8 mouse cellular contexts compared by ENCODE assay signal in the genomic region with DNA sequence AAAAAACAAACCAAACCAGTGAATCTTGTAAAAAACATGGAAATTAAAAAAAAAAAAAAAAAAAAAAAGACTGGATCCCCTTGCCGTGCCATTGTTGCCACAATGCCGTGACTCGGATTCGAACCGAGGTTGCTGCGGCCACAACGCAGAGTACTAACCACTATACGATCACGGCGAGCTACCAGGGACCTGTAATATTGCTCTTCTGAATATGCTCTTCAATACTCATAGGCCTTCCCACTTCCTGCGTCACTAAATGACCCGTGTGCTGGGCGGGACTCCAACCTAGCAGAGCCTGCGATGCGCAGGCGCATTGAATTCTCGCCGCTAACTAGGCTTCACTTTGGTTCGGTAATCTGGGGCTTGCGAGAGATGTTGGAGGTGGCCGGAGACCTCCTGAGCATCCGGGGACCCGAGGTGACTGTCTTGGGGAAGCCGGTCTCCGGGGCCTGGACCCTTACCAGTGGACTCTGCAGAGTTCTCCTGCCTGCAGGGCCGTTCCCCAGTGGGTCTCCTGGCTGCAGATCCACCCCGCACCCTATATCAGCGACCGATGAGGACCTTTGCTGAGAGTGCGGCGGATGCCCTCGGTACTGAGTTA. TPM values are rescaled to one million over a fixed set of nuclear protein-coding genes. Genes with fewer than 3 reads are reported as not detected.
DNase-seq lines count a peak whose midpoint lies in the region; ATAC-seq and TF ChIP-seq lines count a peak whose summit lies in the region.

No protein-coding gene starts in this region.

- no peaks in the 10 kb centered on the region for H3K9me3 ChIP-seq in ES-E14 (ENCODE audit: control insufficient read depth, insufficient read depth, low read depth, low read length)
- H3K9me3 ChIP-seq in forebrain, embryonic 16.5 days (ENCODE audit: control insufficient read depth, low read length): no peaks in the 10 kb centered on the region
- H3K9me3 ChIP-seq in lung, embryonic 15.5 days: no peaks in the 10 kb centered on the region

- H3K4me1 ChIP-seq in ES-E14 (ENCODE audit: control insufficient read depth in 2 of 2, insufficient read depth in 2 of 2, low read length in 2 of 2, poor library complexity in 1 of 2): peaks cover 7 to 13% of the 10 kb centered on the region in 2 experiments; a peak in 3 of 4 replicates
- peaks cover 9% of the 10 kb centered on the region for H3K4me1 ChIP-seq in forebrain, embryonic 16.5 days (replicated peaks; ENCODE audit: control insufficient read depth, insufficient read depth, low read length)
- peaks cover 9% of the 10 kb centered on the region; the same call in 1 of the 2 replicates for H3K4me1 ChIP-seq in lung, embryonic 15.5 days

- peak overlapping the region; percentile 70 for H3K9ac ChIP-seq in ES-E14 (ENCODE audit: insufficient read depth, low read depth, low read length, poor library complexity, severe bottlenecking)
- H3K9ac ChIP-seq in forebrain, embryonic 16.5 days (replicated peaks; ENCODE audit: low read depth, low read length): peak overlapping the region; percentile 89
- peak overlapping the region; percentile 66 for H3K9ac ChIP-seq in lung, embryonic 15.5 days

- peak overlapping the region; percentile 89 for H3K4me2 ChIP-seq in forebrain, embryonic 16.5 days (ENCODE audit: low read length)
- peak overlapping the region; percentile 95 for H3K4me2 ChIP-seq in lung, embryonic 15.5 days

- H3K36me3 ChIP-seq in ES-E14 (ENCODE audit: control insufficient read depth, insufficient read depth, low read length, poor library complexity, severe bottlenecking): no peaks in the 10 kb centered on the region
- H3K36me3 ChIP-seq in forebrain, embryonic 16.5 days (ENCODE audit: control insufficient read depth, insufficient read depth): no peaks in the 10 kb centered on the region
- H3K36me3 ChIP-seq in lung, embryonic 15.5 days: no peaks in the 10 kb centered on the region

- peak overlapping the region; percentile 69 to 74 for H3K4me3 ChIP-seq in ES-E14 (ENCODE audit: insufficient read depth in 1 of 2, low read depth in 1 of 2, low read length in 2 of 2, poor library complexity in 1 of 2, severe bottlenecking in 1 of 2)
- H3K4me3 ChIP-seq in forebrain, embryonic 16.5 days (replicated peaks; ENCODE audit: low read length): peak overlapping the region; percentile 76
- peak overlapping the region; percentile 84 for H3K4me3 ChIP-seq in lung, embryonic 15.5 days

- H3K27me3 ChIP-seq in forebrain, embryonic 16.5 days (replicated peaks; ENCODE audit: control insufficient read depth, insufficient read depth, low read length): 0 out of 2 replicates have a peak, but pooled peaks cover 6% of the 10 kb centered on the region
- H3K27me3 ChIP-seq in lung, embryonic 15.5 days: no peaks in the 10 kb centered on the region

- peak; percentile 95 for DNase-seq in ES-E14 (ENCODE audit: low read depth, low spot score)
- peak; percentile 97 for DNase-seq in cerebellum, adult 11-12 months
- peak; percentile 96 for DNase-seq in heart, postnatal 4 days
- peak; percentile 95 to 99 for DNase-seq in layer of hippocampus, adult 8-10 months (ENCODE audit: low spot score in 2 of 2)
- peak; percentile 90 for DNase-seq in ovary, adult 18-20 months (ENCODE audit: low spot score)
- DNase-seq in thymus, postnatal 0 days (ENCODE audit: low spot score): peak; percentile 99

- under 1% methylated on average over 32 of the region's 32 CpGs for WGBS in forebrain, embryonic 16.5 days
- under 1% methylated on average over 32 of the region's 32 CpGs for WGBS in lung, embryonic 15.5 days

- H3K27ac ChIP-seq in ES-E14 (ENCODE audit: insufficient read depth, low read depth, low read length, poor library complexity, severe bottlenecking): no peak overlapping the region
- H3K27ac ChIP-seq in forebrain, embryonic 16.5 days (ENCODE audit: low read length): peak overlapping the region; percentile 90
- peak overlapping the region; percentile 94 for H3K27ac ChIP-seq in lung, embryonic 15.5 days

- in situ Hi-C loops in ES-E14 (cut with MboI; ENCODE audit: low sequenced_read_pairs in 2 of 2, unreplicated experiment in 2 of 2): no loop called here

- peak; percentile 77 for ATAC-seq in forebrain, embryonic 16.5 days
- ATAC-seq in lung, embryonic 15.5 days (ENCODE audit: borderline replicate concordance, extremely low read depth, low FRiP score, low TSS enrichment): peak; percentile 88

TF ChIP-seq in ES-E14, 5 proteins besides CTCF, POLR2A, EP300 and RAD21:
- TF ChIP-seq ZNF384 (IDR thresholded peaks at IDR 0.05; ENCODE audit: low read depth, low read length): peak; percentile 85
- TF ChIP-seq ZC3H11A (IDR thresholded peaks at IDR 0.05; ENCODE audit: borderline replicate concordance, low read depth, low read length): no peak
- TF ChIP-seq HCFC1 (IDR thresholded peaks at IDR 0.05; ENCODE audit: borderline replicate concordance, insufficient read depth, low read length): 0 out of 2 replicates have a peak, but pooled peaks have one; percentile 23
- TF ChIP-seq CHD2 (IDR thresholded peaks at IDR 0.05; ENCODE audit: low read depth, low read length): no peak
- TF ChIP-seq MAFK (IDR thresholded peaks at IDR 0.05; ENCODE audit: insufficient read depth, low read depth, low read length): peak; percentile 80; the same call in 1 of the 2 replicates

RNA-seq across cellular contexts. Expression of a gene that starts 6.5 kb away (rescaled TPM):
- 9.2 and 16.6 TPM in 2 replicates for total RNA-seq in ES-E14 (2012; rRNA removed)
- polyA plus RNA-seq in forebrain, embryonic 16.5 days (2015; fragmentation: Nextera tagmentation; extraction: Ambion mirVana): 6.6 and 9.5 TPM in 2 replicates
- 10 to 100 TPM; 10.1 to 11.3 TPM for total RNA-seq in heart, postnatal 4 days (2021)
- 10 to 100 TPM; 56.6 to 66.5 (median 61.5) TPM for total RNA-seq in layer of hippocampus, adult 8-10 months (2022)
- polyA plus RNA-seq in lung, embryonic 15.5 days (2015; fragmentation: Nextera tagmentation; extraction: Ambion mirVana): 2.1 and 2.9 TPM in 2 replicates
- polyA plus RNA-seq in thymus, postnatal 0 days (2015; fragmentation: Nextera tagmentation; extraction: Ambion mirVana): 3.4 and 3.9 TPM in 2 replicates

RNA-seq across cellular contexts. Expression of a gene that starts 50.8 kb away (rescaled TPM):
- 0.16 and 0.36 TPM in 2 replicates for total RNA-seq in ES-E14 (2012; rRNA removed)
- 0.15 TPM in 1 of 2 replicates, not detected in the other for polyA plus RNA-seq in forebrain, embryonic 16.5 days (2015; fragmentation: Nextera tagmentation; extraction: Ambion mirVana)
- 10 to 100 TPM; 18.9 to 19.1 TPM for total RNA-seq in heart, postnatal 4 days (2021)
- total RNA-seq in layer of hippocampus, adult 8-10 months (2022): 1 to 10 TPM in 1 of 4 experiments, under 1 TPM in 3; 0.19 to 1.3 (median 0.56) TPM
- 0.16 and 0.31 TPM in 2 replicates for polyA plus RNA-seq in lung, embryonic 15.5 days (2015; fragmentation: Nextera tagmentation; extraction: Ambion mirVana)
- polyA plus RNA-seq in thymus, postnatal 0 days (2015; fragmentation: Nextera tagmentation; extraction: Ambion mirVana): 25.0 and 29.1 TPM in 2 replicates

Comparison
In these comparisons a context has a peak if more than half of its experiments do, and no peak if none do; other contexts are left out.
1. RNA of a gene that starts 50.8 kb away (total RNA-seq): 18.9 to 19.1 TPM in heart, postnatal 4 days; 0.19 to 1.3 TPM in layer of hippocampus, adult 8-10 months and 0.16 to 0.36 TPM in ES-E14; every median in the first group is over 4 times any median in the second.
2. Peak in every context shown above with its lines, with median percentiles within 50 percentile points of each other: DNase-seq, H3K4me3 ChIP-seq and H3K9ac ChIP-seq.